Mouse (Mus musculus) frontal cortex, adult 2 months (tissue): ENCODE measurements at regions not wholly inside any gene's neighbourhood (a gene's known extent, or its start where the extent isn't known, plus 50 kb on each side); places are given as distances from the start of the nearest gene placed in this dataset.

Experiments used
- DNase-seq, 2 experiments: peaks; one replicate each; pipeline ENCODE4 v3.0.0; 2022; ENCODE audit warnings: low spot score in 1 of 2; ENCODE audit errors: extremely low spot score in 1 of 2

DNA sequence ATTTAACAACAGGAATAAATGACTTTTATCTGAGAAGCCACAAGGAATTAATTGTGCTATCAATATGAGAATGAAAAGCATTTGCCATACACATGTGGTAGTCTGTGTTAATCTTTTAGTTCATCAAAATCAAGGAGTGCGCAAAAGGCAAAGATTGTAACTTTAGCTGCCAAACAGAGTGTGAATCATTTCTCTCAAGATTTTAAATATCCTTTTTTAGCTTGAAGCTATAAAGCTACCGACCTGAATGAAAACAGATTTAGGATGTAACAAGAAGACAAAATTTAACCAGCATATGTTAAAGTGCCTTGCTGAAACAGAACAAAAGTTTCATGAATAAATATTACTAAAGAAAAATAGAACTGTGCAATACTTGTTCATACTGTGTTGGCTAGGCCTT, 133.3 kb upstream of the Cdh10 start:
- DNase-seq, result peak in 1 of 2 experiments; percentile 48

DNA sequence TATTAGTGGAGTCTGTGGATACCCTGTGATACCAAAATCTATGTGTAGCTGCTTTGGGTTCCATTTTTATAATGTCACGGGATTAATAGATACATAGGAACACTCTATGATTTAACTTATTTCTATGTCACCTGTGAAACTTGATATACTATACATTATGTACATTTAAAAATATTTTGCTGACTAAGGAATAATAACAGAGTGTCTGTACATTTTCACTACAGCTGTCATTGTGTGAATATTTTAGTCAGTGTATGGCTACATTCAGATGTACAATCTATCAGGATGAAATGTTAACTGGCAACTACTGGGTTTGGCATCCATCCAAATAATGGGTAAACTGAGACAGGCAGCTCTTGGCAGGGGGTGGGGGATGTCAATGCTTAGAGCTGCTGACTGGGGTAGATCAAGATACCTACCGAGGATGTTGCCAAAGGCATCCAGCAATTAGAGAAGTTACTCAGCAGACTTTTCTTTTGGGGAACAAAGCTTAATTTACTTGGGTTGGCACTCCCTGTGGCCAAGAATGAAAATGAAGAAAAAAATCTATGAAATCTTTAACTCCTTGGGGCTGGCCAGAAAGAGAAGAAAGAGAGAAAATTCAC, 122.0 kb upstream of the Cdh10 start:
- DNase-seq, result no peak

DNA sequence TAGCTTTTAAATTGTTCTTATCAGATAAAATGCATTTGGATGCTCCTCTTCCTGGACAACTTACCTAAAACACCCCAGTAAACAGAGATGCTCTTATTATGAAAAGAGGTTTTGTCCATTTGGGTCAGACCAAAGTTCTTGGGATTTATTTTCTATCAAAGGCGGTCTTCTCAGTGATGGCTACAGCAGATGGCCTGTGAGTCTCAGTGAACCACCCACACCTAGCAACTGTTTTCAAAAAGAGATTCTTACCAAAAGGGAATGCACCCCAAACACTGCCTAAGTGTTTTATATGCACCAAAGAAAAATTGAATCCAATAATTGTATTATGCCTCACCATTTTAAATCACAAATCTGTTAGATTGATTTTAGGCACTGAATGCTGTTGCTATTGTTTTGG, 74.5 kb upstream of the Cdh10 start:
- peak; percentile 34 to 61 for DNase-seq

DNA sequence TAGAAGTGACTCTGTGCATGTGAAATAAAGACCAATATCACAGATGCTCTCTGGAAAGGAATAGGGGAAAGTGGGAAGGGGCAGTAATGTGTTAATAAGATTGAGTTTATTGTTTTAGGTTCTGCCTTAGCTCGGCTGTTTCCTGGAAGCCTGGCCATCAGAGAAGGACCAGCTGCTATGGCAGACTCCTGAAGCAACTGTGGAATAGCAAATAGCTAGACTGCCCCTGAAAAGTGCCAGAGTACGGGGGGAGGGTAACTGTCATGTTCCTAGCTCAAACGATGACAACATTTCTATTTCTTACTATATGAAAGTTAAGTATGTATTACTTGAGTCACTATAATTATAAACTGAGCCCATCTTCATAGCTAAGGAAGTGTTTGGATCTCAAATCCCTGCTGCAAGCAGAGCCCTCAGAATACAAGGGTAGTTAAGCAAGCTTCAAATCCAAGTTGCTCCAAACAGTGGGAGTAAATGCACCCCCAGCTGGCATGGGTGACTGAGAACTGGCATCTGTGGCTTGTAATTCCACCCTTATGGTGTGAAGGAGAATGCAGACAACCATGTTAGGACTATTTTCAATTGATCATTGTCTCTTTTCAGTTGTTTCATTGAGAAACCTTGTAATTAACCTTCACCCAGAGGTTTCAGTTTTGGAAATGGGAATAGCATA, 70.0 kb upstream of the Cdh10 start:
- DNase-seq, result peak; percentile 30 to 68
